Comparison of ENCODE assay signal across 13 mouse cellular contexts in the genomic region with DNA sequence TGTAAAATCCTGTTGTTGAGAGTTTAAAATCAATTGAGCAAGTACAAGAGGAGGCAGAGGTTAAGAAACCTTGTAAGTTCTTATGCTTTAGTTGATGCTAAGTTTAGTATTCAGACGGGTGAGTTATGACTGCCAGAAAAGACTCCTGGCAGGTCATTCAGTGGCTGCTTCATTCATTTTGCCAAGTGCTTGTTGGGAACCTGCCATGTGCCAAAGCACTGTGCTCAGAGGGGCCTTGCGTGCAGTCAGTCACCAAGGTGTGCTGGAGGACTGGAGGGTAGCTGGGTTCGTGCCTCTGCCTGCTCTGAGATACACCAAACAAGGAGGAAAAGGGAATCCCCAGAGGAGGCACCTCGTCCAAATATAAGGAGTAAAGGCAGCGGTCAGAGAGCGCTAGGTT. TPM values are rescaled to one million over a fixed set of nuclear protein-coding genes. Genes with fewer than 3 reads are reported as not detected.
DNase-seq lines count a peak whose midpoint lies in the region; ATAC-seq lines count a peak whose summit lies in the region.
"Had no signal": no experiment of that assay in that cellular context is flagged by ENCODE, and none has a peak within 500 bp of the region (broad histone marks: within the 10 kb centered on the region; RNA-seq: fewer than 3 reads in every experiment).

No protein-coding gene starts in this region.

- 0 out of 2 replicates have a peak, but pooled peaks cover 6% of the 10 kb centered on the region for H3K9me3 ChIP-seq in heart, embryonic 16.5 days (replicated peaks; ENCODE audit: control insufficient read depth, low read length)
- H3K9me3 ChIP-seq: lung, embryonic 15.5 days had no signal

- no peak overlapping the region for H3K9ac ChIP-seq in heart, embryonic 16.5 days (ENCODE audit: low read length)
- H3K9ac ChIP-seq: lung, embryonic 15.5 days had no signal

- 58% methylated on average over 6 of the region's 6 CpGs for WGBS in heart, embryonic 16.5 days

- no peak overlapping the region for H3K4me2 ChIP-seq in heart, embryonic 16.5 days (ENCODE audit: low read depth, low read length)
- H3K4me2 ChIP-seq: liver, embryonic 11.5 days; lung, embryonic 15.5 days had no signal

- H3K27me3 ChIP-seq in heart, embryonic 16.5 days (ENCODE audit: control insufficient read depth, insufficient read depth, low read length) = no peaks in the 10 kb centered on the region
- H3K27me3 ChIP-seq: lung, embryonic 15.5 days had no signal

- H3K36me3 ChIP-seq in heart, embryonic 16.5 days (ENCODE audit: control insufficient read depth, insufficient read depth) = no peaks in the 10 kb centered on the region
- H3K36me3 ChIP-seq: lung, embryonic 15.5 days had no signal

- 0 out of 2 replicates have a peak overlapping the region, but pooled peaks have one; percentile 9 for H3K27ac ChIP-seq in heart, embryonic 16.5 days (ENCODE audit: low read length)
- H3K27ac ChIP-seq: hindbrain, postnatal 0 days; lung, embryonic 15.5 days had no signal

- peak; percentile 70 for DNase-seq in gastrocnemius, adult 18-20 months (ENCODE audit: low spot score)
- DNase-seq in gastrocnemius, postnatal 4 days (ENCODE audit: low spot score in 2 of 2) = no peak
- peak; percentile 57 for DNase-seq in brain, adult 2 months (ENCODE audit: low read depth, low spot score)
- peak; percentile 76 to 81 for DNase-seq in cerebellum, postnatal 10 days
- DNase-seq in kidney, adult 8-10 months = no peak
- DNase-seq in spleen, adult 18-20 months = no peak
- no peak for DNase-seq in thymus, postnatal 14 days
- DNase-seq: kidney, adult 9 months; right cerebral cortex, postnatal 14 days had no signal

- ATAC-seq in heart, embryonic 16.5 days (replicated peaks; ENCODE audit: extremely low read depth, insufficient read depth, low FRiP score) = peak; percentile 46; the same call in 1 of the 2 replicates

- H3K4me1 ChIP-seq in heart, embryonic 16.5 days (ENCODE audit: control insufficient read depth, insufficient read depth, low read length) = peaks cover 25% of the 10 kb centered on the region

- H3K4me3 ChIP-seq in heart, embryonic 16.5 days (ENCODE audit: low read length) = no peak overlapping the region
- H3K4me3 ChIP-seq: lung, embryonic 15.5 days had no signal

RNA-seq across cellular contexts. Expression of a gene that starts 50.3 kb away (rescaled TPM):
- 10 to 100 TPM; 15.2 to 16.9 TPM for total RNA-seq in gastrocnemius, adult 18-20 months (2021)
- 10 to 100 TPM; 28.0 to 29.2 TPM for total RNA-seq in gastrocnemius, postnatal 4 days (2021)
- polyA plus RNA-seq in heart, embryonic 16.5 days (2015; fragmentation: Nextera tagmentation; extraction: Ambion mirVana) = 10.2 and 10.8 TPM in 2 replicates

Comparison
In these comparisons a context has a peak if more than half of its experiments do, and no peak if none do; other contexts are left out.
1. DNase-seq: peak in gastrocnemius, adult 18-20 months (single experiment), brain, adult 2 months (single experiment) and cerebellum, postnatal 10 days (2 of 2); none in gastrocnemius, postnatal 4 days (0 of 2), kidney, adult 8-10 months (0 of 2), spleen, adult 18-20 months (0 of 2) and thymus, postnatal 14 days (single experiment).